Mouse (Mus musculus) neural tube, embryonic 15.5 days (tissue): ENCODE results near the gene Ano7. TPM values are rescaled to one million over a fixed set of nuclear protein-coding genes. Genes with fewer than 3 reads are reported as not detected.
A peak's percentile ranks its signal among the peaks of the same experiment; 100 is the strongest.
"Not testable (repeated sequence)": the region's sequence is repeated elsewhere in the genome, so short reads cannot be mapped to it uniquely, and the experiment has no call there.

Experiments used
- ATAC-seq: fragments of 200-750 bp; cut with Nextera tagmentation; 2 replicates; pipeline ENCODE4 v1.8.0; 2017; ENCODE audit warnings: mild to moderate bottlenecking, moderate TSS enrichment, moderate library complexity; ENCODE audit not compliant: low FRiP score
- H3K27ac ChIP-seq: fragments of 300-500 bp; sonication (generic); replicated peaks from 2 replicates; pipeline ENCODE4 v1.5.1; 2015; ENCODE audit warnings: mild to moderate bottlenecking, inconsistent platforms
- H3K27me3 ChIP-seq: fragments of 300-500 bp; sonication (generic); replicated peaks from 2 replicates; pipeline ENCODE4 v1.6.1; 2015; ENCODE audit warnings: inconsistent platforms
- H3K36me3 ChIP-seq: fragments of 300-500 bp; sonication (generic); 2 replicates; pipeline ENCODE4 v1.6.1; 2015; ENCODE audit warnings: inconsistent platforms
- H3K4me1 ChIP-seq: fragments of 300-500 bp; sonication (generic); 2 replicates; pipeline ENCODE4 v1.6.1; 2015; ENCODE audit warnings: inconsistent platforms
- H3K4me2 ChIP-seq: fragments of 300-500 bp; sonication (generic); 2 replicates; pipeline ENCODE4 v1.6.1; 2015; ENCODE audit warnings: inconsistent platforms, mild to moderate bottlenecking, moderate library complexity
- H3K4me3 ChIP-seq: fragments of 300-500 bp; sonication (generic); replicated peaks from 2 replicates; pipeline ENCODE4 v1.5.1; 2015; ENCODE audit warnings: mild to moderate bottlenecking, inconsistent platforms
- H3K9ac ChIP-seq: fragments of 300-500 bp; sonication (generic); replicated peaks from 2 replicates; pipeline ENCODE4 v1.6.1; 2015; ENCODE audit warnings: mild to moderate bottlenecking, inconsistent platforms
- H3K9me3 ChIP-seq: fragments of 300-500 bp; sonication (generic); replicated peaks from 2 replicates; pipeline ENCODE4 v1.6.1; 2016; ENCODE audit warnings: inconsistent platforms
- WGBS: fragments of 180-500 bp; shearing (Covaris S2); methylation state at CpG from one replicate; pipeline ENCODE4 v1.1.7; 2015; ENCODE audit warnings: mixed read lengths; 5-methylcytosine and 5-hydroxymethylcytosine counted together
- polyA plus RNA-seq: library from polyadenylated mRNA; unstranded; fragments of >200 nt; fragmentation: Nextera tagmentation; extraction: Ambion mirVana; gene quantifications from 2 replicates; pipeline ENCODE4 v1.2.1, GENCODE M21; 2015

Ano7 gene
- polyA plus RNA-seq, 1 experiment from 2014 or later = 1.4 TPM

GRCm38 (mm10) chr1:93379117-93379516 is 5.4 kb downstream of the Ano7 start:
- 78% methylated on average over 5 of the region's 5 CpGs for WGBS
- Histone ChIP-seq H3K27me3 (no peaks in the 10 kb centered on the region), H3K9ac (no peak overlapping the region), H3K4me3 (no peak overlapping the region), H3K27ac (no peak overlapping the region), H3K36me3 (no peaks in the 10 kb centered on the region), H3K9me3 (no peaks in the 10 kb centered on the region), H3K4me1 (no peaks in the 10 kb centered on the region), H3K4me2 (no peak overlapping the region)
- ATAC-seq = no peak

GRCm38 (mm10) chr1:93387198-93387597 is 13.5 kb downstream of the Ano7 start:
- Histone ChIP-seq H3K4me3 (no peak overlapping the region), H3K4me2 (no peak overlapping the region), H3K4me1 (no peaks in the 10 kb centered on the region), H3K27me3 (no peaks in the 10 kb centered on the region), H3K27ac (no peak overlapping the region), H3K36me3 (no peaks in the 10 kb centered on the region), H3K9me3 (no peaks in the 10 kb centered on the region), H3K9ac (no peak overlapping the region)
- no peak for ATAC-seq
- WGBS = 42% methylated on average over 2 of the region's 2 CpGs

- no peak for ATAC-seq
- WGBS = 76% methylated on average over 2 of the region's 2 CpGs
- Histone ChIP-seq H3K36me3 (no peaks in the 10 kb centered on the region), H3K4me1 (no peaks in the 10 kb centered on the region), H3K4me3 (no peak overlapping the region), H3K27me3 (no peaks in the 10 kb centered on the region), H3K9ac (no peak overlapping the region), H3K4me2 (no peak overlapping the region), H3K27ac (no peak overlapping the region), H3K9me3 (no peaks in the 10 kb centered on the region)
Observed at GRCm38 (mm10) chr1:93388906-93389305, 15.2 kb downstream of the Ano7 start.

- peaks cover 11% of the 10 kb centered on the region for H3K36me3 ChIP-seq
- no peak overlapping the region for H3K9ac ChIP-seq
- H3K27me3 ChIP-seq = no peaks in the 10 kb centered on the region
- H3K9me3 ChIP-seq = no peaks in the 10 kb centered on the region
- H3K4me3 ChIP-seq = peak overlapping the region; percentile 22
- no peak for ATAC-seq
- H3K27ac ChIP-seq = no peak overlapping the region
- 0 out of 2 replicates have a peak, but pooled peaks cover 4% of the 10 kb centered on the region for H3K4me1 ChIP-seq
- 27% methylated on average over 38 of the region's 38 CpGs for WGBS
- peak overlapping the region; percentile 49 for H3K4me2 ChIP-seq
Observed at GRCm38 (mm10) chr1:93401191-93402052, 27.7 kb downstream of the Ano7 start.

- peaks cover 30% of the 10 kb centered on the region for H3K36me3 ChIP-seq
- WGBS = 87% methylated on average over 4 of the region's 4 CpGs
- no peak overlapping the region for H3K27ac ChIP-seq
- H3K27me3 ChIP-seq = no peaks in the 10 kb centered on the region
- H3K9ac ChIP-seq = no peak overlapping the region
- H3K4me1 ChIP-seq = 0 out of 2 replicates have a peak, but pooled peaks cover 4% of the 10 kb centered on the region
- no peak overlapping the region for H3K4me3 ChIP-seq
- H3K9me3 ChIP-seq = no peaks in the 10 kb centered on the region
- ATAC-seq = no peak
- no peak overlapping the region for H3K4me2 ChIP-seq
Observed at GRCm38 (mm10) chr1:93403403-93403802, 29.7 kb downstream of the Ano7 start.

- WGBS = 92% methylated on average over 6 of the region's 6 CpGs
- H3K4me3 ChIP-seq = no peak overlapping the region
- H3K9me3 ChIP-seq = no peaks in the 10 kb centered on the region
- H3K27ac ChIP-seq = no peak overlapping the region
- no peaks in the 10 kb centered on the region for H3K4me1 ChIP-seq
- H3K36me3 ChIP-seq = peaks cover 54% of the 10 kb centered on the region
- H3K4me2 ChIP-seq = no peak overlapping the region
- H3K27me3 ChIP-seq = no peaks in the 10 kb centered on the region
- no peak overlapping the region for H3K9ac ChIP-seq
- no peak for ATAC-seq
Observed at GRCm38 (mm10) chr1:93432087-93432486, 58.4 kb downstream of the Ano7 start.

- no peak for ATAC-seq
- 97% methylated on average over 1 of the region's 1 CpGs for WGBS
Observed at GRCm38 (mm10) chr1:93439321-93439720, 65.6 kb downstream of the Ano7 start.

GRCm38 (mm10) chr1:93444405-93445110 is 70.8 kb downstream of the Ano7 start:
- peak overlapping the region; percentile 84 for H3K27ac ChIP-seq
- ATAC-seq = peak; percentile 72
- WGBS = 4% methylated on average over 18 of the region's 18 CpGs

More at GRCm38 (mm10) chr1:93439321-93439720, 65.6 kb downstream of the Ano7 start:
- no peaks in the 10 kb centered on the region for H3K27me3 ChIP-seq
- H3K4me1 ChIP-seq = peaks cover 7% of the 10 kb centered on the region
- peaks cover 41% of the 10 kb centered on the region for H3K36me3 ChIP-seq
- no peaks in the 10 kb centered on the region for H3K9me3 ChIP-seq
- no peak overlapping the region for H3K4me2 ChIP-seq
- no peak overlapping the region for H3K9ac ChIP-seq
- H3K27ac ChIP-seq = no peak overlapping the region
- H3K4me3 ChIP-seq = no peak overlapping the region

GRCm38 (mm10) chr1:93445111-93445821 is 71.5 kb downstream of the Ano7 start:
- peak overlapping the region; percentile 98 for H3K4me2 ChIP-seq
- peak overlapping the region; percentile 71 for H3K9ac ChIP-seq
- under 1% methylated on average over 73 of the region's 84 CpGs for WGBS
- no peaks in the 10 kb centered on the region for H3K9me3 ChIP-seq
- ATAC-seq = peak; percentile 90
- peak overlapping the region; percentile 84 for H3K27ac ChIP-seq
- peaks cover 22% of the 10 kb centered on the region for H3K4me1 ChIP-seq
- H3K4me3 ChIP-seq = peak overlapping the region; percentile 73
- 0 out of 2 replicates have a peak, but pooled peaks cover 6% of the 10 kb centered on the region for H3K36me3 ChIP-seq
- no peaks in the 10 kb centered on the region for H3K27me3 ChIP-seq

More at GRCm38 (mm10) chr1:93444405-93445110, 70.8 kb downstream of the Ano7 start:
- H3K36me3 ChIP-seq = 0 out of 2 replicates have a peak, but pooled peaks cover 6% of the 10 kb centered on the region
- no peaks in the 10 kb centered on the region for H3K27me3 ChIP-seq
- H3K4me1 ChIP-seq = peaks cover 22% of the 10 kb centered on the region
- H3K4me2 ChIP-seq = peak overlapping the region; percentile 98
- H3K4me3 ChIP-seq = peak overlapping the region; percentile 73
- H3K9me3 ChIP-seq = no peaks in the 10 kb centered on the region
- peak overlapping the region; percentile 71 for H3K9ac ChIP-seq

GRCm38 (mm10) chr1:93445822-93446162 is 72.1 kb downstream of the Ano7 start:
- no peaks in the 10 kb centered on the region for H3K27me3 ChIP-seq
- 0 out of 2 replicates have a peak, but pooled peaks cover under 1% of the 10 kb centered on the region for H3K36me3 ChIP-seq
- no peak; the same call in 1 of the 2 replicates for ATAC-seq
- H3K9me3 ChIP-seq = no peaks in the 10 kb centered on the region
- WGBS = 19% methylated on average over 3 of the region's 3 CpGs
- H3K4me1 ChIP-seq = peaks cover 22% of the 10 kb centered on the region
- peak overlapping the region; percentile 71 for H3K9ac ChIP-seq
- peak overlapping the region; percentile 84; the same call in 1 of the 2 replicates for H3K27ac ChIP-seq
- peak overlapping the region; percentile 73 for H3K4me3 ChIP-seq
- H3K4me2 ChIP-seq = peak overlapping the region; percentile 98

- 86% methylated on average over 5 of the region's 5 CpGs for WGBS
- H3K27ac ChIP-seq, ATAC-seq, H3K4me3 ChIP-seq, H3K9ac ChIP-seq, H3K4me1 ChIP-seq, H3K27me3 ChIP-seq, H3K4me2 ChIP-seq, H3K9me3 ChIP-seq, H3K36me3 ChIP-seq: not testable (repeated sequence)
Observed at GRCm38 (mm10) chr1:93450118-93450517, 76.4 kb downstream of the Ano7 start.
